Mouse (Mus musculus) limb, embryonic 14.5 days (tissue): ENCODE measurements around the gene Rslcan18. TPM values are rescaled to one million over a fixed set of nuclear protein-coding genes. Genes with fewer than 3 reads are reported as not detected.
A peak's percentile ranks its signal among the peaks of the same experiment; 100 is the strongest.

Experiments
- ATAC-seq: fragments of 200-750 bp; cut with Nextera tagmentation; 2 replicates; pipeline ENCODE4 v1.8.0; 2017; ENCODE audit warnings: low read depth, moderate number of reproducible peaks, moderate TSS enrichment; ENCODE audit not compliant: low FRiP score
- DNase-seq: peaks from one replicate; pipeline ENCODE4 v3.0.0-alpha.2; 2015; ENCODE audit warnings: low spot score
- H3K27ac ChIP-seq: fragments of 300-500 bp; sonication (generic); replicated peaks from 2 replicates; pipeline ENCODE4 v1.5.1; 2014; ENCODE audit warnings: low read depth, mild to moderate bottlenecking, low read length, moderate library complexity, mixed read lengths
- H3K27me3 ChIP-seq: fragments of 300-500 bp; sonication (generic); 2 replicates; pipeline ENCODE4 v1.6.1; 2014; ENCODE audit warnings: low read length, mixed read lengths; ENCODE audit not compliant: control insufficient read depth, insufficient read depth
- H3K36me3 ChIP-seq: fragments of 300-500 bp; sonication (generic); 2 replicates; pipeline ENCODE4 v1.6.1; 2014; ENCODE audit warnings: mild to moderate bottlenecking, low read length, moderate library complexity, mixed read lengths; ENCODE audit not compliant: control insufficient read depth, insufficient read depth
- H3K4me1 ChIP-seq: fragments of 300-500 bp; sonication (generic); 2 replicates; pipeline ENCODE4 v1.6.1; 2014; ENCODE audit warnings: antibody characterized with exemption, low read length, mixed read lengths; ENCODE audit not compliant: control insufficient read depth, insufficient read depth
- H3K4me2 ChIP-seq: fragments of 300-500 bp; sonication (generic); replicated peaks from 2 replicates; pipeline ENCODE4 v1.6.1; 2014; ENCODE audit warnings: low read depth, mild to moderate bottlenecking, low read length, moderate library complexity; ENCODE audit not compliant: severe bottlenecking
- H3K4me3 ChIP-seq: fragments of 300-500 bp; sonication (generic); replicated peaks from 2 replicates; pipeline ENCODE4 v1.5.1; 2014; ENCODE audit warnings: low read length
- H3K9ac ChIP-seq: fragments of 300-500 bp; sonication (generic); 2 replicates; pipeline ENCODE4 v1.6.1; 2014; ENCODE audit warnings: mild to moderate bottlenecking, low read depth, low read length, moderate library complexity; ENCODE audit not compliant: severe bottlenecking
- H3K9me3 ChIP-seq: fragments of 300-500 bp; sonication (generic); 2 replicates; pipeline ENCODE4 v1.6.1; 2016; ENCODE audit warnings: low read length; ENCODE audit not compliant: control insufficient read depth
- POLR2A ChIP-seq: fragments of 200-500 bp; IDR thresholded peaks from 2 replicates; pipeline ENCODE4 v1.8.0; 2012; ENCODE audit warnings: inconsistent platforms, mild to moderate bottlenecking, moderate library complexity, borderline replicate concordance; ENCODE audit not compliant: insufficient read depth, insufficient read length; ENCODE audit errors: extremely low read depth
- WGBS: fragments of 180-500 bp; shearing (Covaris S2); extraction: QIAGEN DNeasy Blood & Tissue Kit; methylation state at CpG from one replicate; pipeline ENCODE4 v1.1.7; 2014; 5-methylcytosine and 5-hydroxymethylcytosine counted together
- polyA plus RNA-seq, 2 experiments: library from polyadenylated mRNA; depleted of rRNA in 1 of 2; stranded (reverse) in 1 of 2; unstranded in 1 of 2; fragments of >200 nt; fragmentation: Nextera tagmentation in 1 of 2; extraction: Ambion mirVana in 1 of 2; gene quantifications; 2 replicates each; pipeline versions ENCODE4 v1.2.1 to v1.2.3; 2012 to 2014

The Rslcan18 gene
- polyA plus RNA-seq, 2 experiments, result 0.08 to 0.31 TPM

DNA sequence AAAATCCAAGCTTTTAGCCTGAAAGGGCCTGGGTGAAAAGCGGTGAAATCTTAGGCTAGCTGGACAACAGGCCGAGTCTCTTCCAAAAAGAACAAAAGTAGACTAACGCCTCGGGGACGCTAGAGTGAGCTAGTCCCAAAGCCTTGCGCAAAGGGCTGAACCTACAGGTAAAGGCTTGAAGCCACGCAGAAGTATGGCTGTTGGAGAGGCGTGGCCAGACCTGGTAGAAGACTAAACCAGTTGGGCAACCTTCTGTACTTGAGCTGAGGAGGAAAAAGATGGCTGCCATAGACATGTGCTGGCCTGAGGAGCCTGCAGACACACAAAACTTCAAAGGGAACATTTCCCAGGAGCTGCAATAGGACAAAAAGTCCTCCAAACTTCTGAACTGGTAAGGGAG lies 50.7 kb downstream of the Rslcan18 start:
- DNase-seq, result peak; percentile 37
- Histone ChIP-seq H3K4me3 (no peak overlapping the region), H3K9ac (no peak overlapping the region), H3K27ac (no peak overlapping the region), H3K4me1 (peaks cover 1% of the 10 kb centered on the region; the same call in 1 of the 2 replicates), H3K4me2 (no peak overlapping the region), H3K36me3 (peaks cover 17% of the 10 kb centered on the region), H3K9me3 (peaks cover 29% of the 10 kb centered on the region), H3K27me3 (no peaks in the 10 kb centered on the region)
- no peak for TF ChIP-seq POLR2A
- 86% methylated on average over 8 of the region's 8 CpGs for WGBS
- ATAC-seq, result no peak

- no peak for TF ChIP-seq POLR2A
- H3K9me3 ChIP-seq, result 0 out of 2 replicates have a peak, but pooled peaks cover 6% of the 10 kb centered on the region
- H3K4me3 ChIP-seq, result no peak overlapping the region
- no peak overlapping the region for H3K9ac ChIP-seq
- no peak overlapping the region for H3K27ac ChIP-seq
- H3K4me2 ChIP-seq, result no peak overlapping the region
- ATAC-seq, result no peak
- H3K27me3 ChIP-seq, result no peaks in the 10 kb centered on the region
- DNase-seq, result no peak
- no peaks in the 10 kb centered on the region for H3K36me3 ChIP-seq
- WGBS, result 52% methylated on average over 7 of the region's 7 CpGs
- H3K4me1 ChIP-seq, result peaks cover 4% of the 10 kb centered on the region; the same call in 1 of the 2 replicates
These were observed 53.6 kb downstream of the Rslcan18 start for GRCm38 (mm10) chr13:67062427-67062826.

DNA sequence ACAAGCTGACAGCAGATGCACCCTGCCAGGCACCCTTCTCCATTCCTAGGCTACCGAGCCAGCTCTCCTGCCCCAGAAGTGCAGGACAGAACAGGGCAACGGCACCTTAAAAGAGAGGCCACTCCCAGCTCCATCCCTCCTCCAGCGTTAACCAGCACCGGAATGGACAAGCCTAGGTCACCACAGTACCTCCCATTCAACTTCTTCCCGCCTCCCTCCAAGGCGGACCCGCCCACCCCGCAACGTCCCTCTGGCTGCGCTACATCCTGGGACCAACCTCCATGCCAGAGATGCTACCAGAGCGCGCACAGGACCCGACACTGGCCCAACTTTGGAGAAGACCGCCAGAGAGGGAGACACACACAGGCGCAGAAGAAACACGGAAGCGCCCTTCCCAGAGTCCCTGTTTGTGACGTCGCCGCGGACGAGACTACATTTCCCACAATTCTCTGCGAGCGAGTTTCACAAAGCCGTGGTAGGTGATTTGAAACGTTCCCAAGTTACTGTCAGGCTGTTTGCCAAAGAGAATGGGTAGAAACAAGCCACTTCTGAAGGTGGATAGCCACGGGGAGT lies 55.2 kb downstream of the Rslcan18 start, which contains the start of gene Zfp712:
TSS of gene Zfp712 (minus strand) at position 385 of the 573 bp plus-strand sequence.
- DNase-seq (peak; percentile 93), ATAC-seq (peak; percentile 94)
- Histone ChIP-seq H3K4me3 (peak within 1 kb of the TSS; percentile 63), H3K27ac (peak within 1 kb of the TSS; percentile 77), H3K9ac (peak within 1 kb of the TSS; percentile 66), H3K4me2 (peak within 1 kb of the TSS; percentile 71), H3K27me3 (no peaks in the 10 kb centered on the region), H3K9me3 (no peaks in the 10 kb centered on the region), H3K4me1 (peaks cover 4% of the 10 kb centered on the region; the same call in 1 of the 2 replicates), H3K36me3 (no peaks in the 10 kb centered on the region)
- peak; percentile 32; the same call in 1 of the 2 replicates for TF ChIP-seq POLR2A
- under 1% methylated on average over 27 of the region's 27 CpGs for WGBS

GRCm38 (mm10) chr13:67060161-67060785 lies 55.8 kb downstream of the Rslcan18 start:
- 3% methylated on average over 12 of the region's 12 CpGs for WGBS
- TF ChIP-seq POLR2A, result no peak
- H3K4me3 ChIP-seq, result peak overlapping the region; percentile 63
- H3K4me2 ChIP-seq, result peak overlapping the region; percentile 71
- DNase-seq (no peak), ATAC-seq (peak; percentile 20)
- H3K4me1 ChIP-seq, result peaks cover 4% of the 10 kb centered on the region; the same call in 1 of the 2 replicates
- H3K36me3 ChIP-seq, result no peaks in the 10 kb centered on the region
- peak overlapping the region; percentile 66 for H3K9ac ChIP-seq
- peak overlapping the region; percentile 77 for H3K27ac ChIP-seq
- no peaks in the 10 kb centered on the region for H3K27me3 ChIP-seq
- H3K9me3 ChIP-seq, result no peaks in the 10 kb centered on the region

Other genes with a start within 250 kb of the Rslcan18 start
- 0.91 and 1.3 TPM in 2 replicates for gene Gm10767, start 211.3 kb downstream of the Rslcan18 start, polyA plus RNA-seq (2012; rRNA removed)
- gene Gm10767, start 211.3 kb downstream of the Rslcan18 start, polyA plus RNA-seq (2014; fragmentation: Nextera tagmentation; extraction: Ambion mirVana), result 0.96 and 1.0 TPM in 2 replicates
- 1.7 and 2.0 TPM in 2 replicates for gene Zfp712, start 55.1 kb downstream of the Rslcan18 start, polyA plus RNA-seq (2012; rRNA removed)
- 4.9 and 5.2 TPM in 2 replicates for gene Zfp712, start 55.1 kb downstream of the Rslcan18 start, polyA plus RNA-seq (2014; fragmentation: Nextera tagmentation; extraction: Ambion mirVana)
- 3.0 and 3.9 TPM in 2 replicates for gene Zfp708, start 18.3 kb downstream of the Rslcan18 start, polyA plus RNA-seq (2012; rRNA removed)
- gene Zfp708, start 18.3 kb downstream of the Rslcan18 start, polyA plus RNA-seq (2014; fragmentation: Nextera tagmentation; extraction: Ambion mirVana), result 6.3 and 6.4 TPM in 2 replicates
- gene Gm28557, start 7.7 kb downstream of the Rslcan18 start, polyA plus RNA-seq (2012; rRNA removed), result 4.5 and 5.5 TPM in 2 replicates
- gene Gm28557, start 7.7 kb downstream of the Rslcan18 start, polyA plus RNA-seq (2014; fragmentation: Nextera tagmentation; extraction: Ambion mirVana), result 3.8 and 4.3 TPM in 2 replicates
- gene Zfp759, start 5.4 kb upstream of the Rslcan18 start, polyA plus RNA-seq (2012; rRNA removed), result 1.2 and 1.7 TPM in 2 replicates
- 2.8 and 3.1 TPM in 2 replicates for gene Zfp759, start 5.4 kb upstream of the Rslcan18 start, polyA plus RNA-seq (2014; fragmentation: Nextera tagmentation; extraction: Ambion mirVana)
- 4.2 and 6.3 TPM in 2 replicates for gene Rsl1, start 56.9 kb upstream of the Rslcan18 start, polyA plus RNA-seq (2012; rRNA removed)
- 5.6 and 6.4 TPM in 2 replicates for gene Rsl1, start 56.9 kb upstream of the Rslcan18 start, polyA plus RNA-seq (2014; fragmentation: Nextera tagmentation; extraction: Ambion mirVana)
- 0.99 and 1.6 TPM in 2 replicates for gene Zfp455, start 78.2 kb upstream of the Rslcan18 start, polyA plus RNA-seq (2012; rRNA removed)
- 1.7 TPM in 2 replicates for gene Zfp455, start 78.2 kb upstream of the Rslcan18 start, polyA plus RNA-seq (2014; fragmentation: Nextera tagmentation; extraction: Ambion mirVana)
- gene Zfp458, start 162.2 kb upstream of the Rslcan18 start, polyA plus RNA-seq (2012; rRNA removed), result 1.5 and 2.0 TPM in 2 replicates
- 1.6 and 2.5 TPM in 2 replicates for gene Zfp458, start 162.2 kb upstream of the Rslcan18 start, polyA plus RNA-seq (2014; fragmentation: Nextera tagmentation; extraction: Ambion mirVana)
- 1.3 and 1.6 TPM in 2 replicates for gene Zfp457, start 190.2 kb upstream of the Rslcan18 start, polyA plus RNA-seq (2012; rRNA removed)
- 0.54 and 0.85 TPM in 2 replicates for gene Zfp457, start 190.2 kb upstream of the Rslcan18 start, polyA plus RNA-seq (2014; fragmentation: Nextera tagmentation; extraction: Ambion mirVana)
- 3.3 and 4.1 TPM in 2 replicates for gene Zfp595, start 216.3 kb upstream of the Rslcan18 start, polyA plus RNA-seq (2012; rRNA removed)
- 3.1 and 3.8 TPM in 2 replicates for gene Zfp595, start 216.3 kb upstream of the Rslcan18 start, polyA plus RNA-seq (2014; fragmentation: Nextera tagmentation; extraction: Ambion mirVana)
- gene Gm28044, start 244.3 kb upstream of the Rslcan18 start, polyA plus RNA-seq (2012; rRNA removed), result not detected in 2 replicates
- not detected in 2 replicates for gene Gm28044, start 244.3 kb upstream of the Rslcan18 start, polyA plus RNA-seq (2014; fragmentation: Nextera tagmentation; extraction: Ambion mirVana)
- gene Zfp953, start 244.3 kb upstream of the Rslcan18 start, polyA plus RNA-seq (2012; rRNA removed), result 0.95 and 0.99 TPM in 2 replicates
- 1.4 and 1.5 TPM in 2 replicates for gene Zfp953, start 244.3 kb upstream of the Rslcan18 start, polyA plus RNA-seq (2014; fragmentation: Nextera tagmentation; extraction: Ambion mirVana)